Mouse (Mus musculus): Measurements from ENCODE around the gene Smim5.

The Smim5 gene

DNA sequence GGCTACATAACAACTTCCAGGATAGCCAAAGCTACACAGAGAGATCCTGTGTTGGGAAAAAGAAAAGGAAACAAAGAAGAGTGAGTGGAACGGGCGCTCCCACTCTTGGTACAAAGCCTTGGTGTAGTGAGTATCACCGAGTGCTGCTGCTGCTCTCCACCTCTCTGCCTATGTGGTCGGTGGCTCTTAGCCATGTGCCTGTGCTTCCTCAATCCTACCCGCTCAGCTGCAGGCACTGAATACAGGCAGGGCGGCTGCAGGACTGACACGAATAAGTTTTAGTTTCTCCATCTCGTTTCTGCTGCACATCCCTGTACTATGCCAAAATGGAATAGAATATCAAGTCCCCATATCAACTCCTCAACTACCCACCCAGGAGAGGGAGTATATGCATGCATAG lies 29.3 kb downstream of the Smim5 start:
- no peak for DNase-seq (ENCODE audit: low spot score)

DNA sequence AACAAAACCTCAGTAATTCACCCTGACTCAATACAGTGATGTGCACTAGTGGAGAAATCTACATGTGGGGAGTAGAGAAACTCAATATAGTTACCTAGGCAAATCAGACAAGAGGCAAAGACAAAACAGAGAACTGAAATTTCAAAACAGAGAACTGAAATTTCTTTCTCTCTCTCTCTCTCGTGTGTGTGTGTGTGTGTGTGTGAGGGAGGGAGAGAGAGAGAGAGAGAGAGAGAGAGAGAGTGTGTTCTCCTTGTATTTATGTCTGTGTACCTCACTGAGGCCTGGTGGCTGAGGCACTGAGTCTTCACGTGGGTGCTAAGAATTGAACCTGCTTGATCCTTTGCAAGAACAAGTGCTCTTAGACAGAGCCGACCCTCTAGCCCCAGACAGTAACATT lies 30.1 kb downstream of the Smim5 start:
- no peak for DNase-seq (ENCODE audit: low spot score)

DNA sequence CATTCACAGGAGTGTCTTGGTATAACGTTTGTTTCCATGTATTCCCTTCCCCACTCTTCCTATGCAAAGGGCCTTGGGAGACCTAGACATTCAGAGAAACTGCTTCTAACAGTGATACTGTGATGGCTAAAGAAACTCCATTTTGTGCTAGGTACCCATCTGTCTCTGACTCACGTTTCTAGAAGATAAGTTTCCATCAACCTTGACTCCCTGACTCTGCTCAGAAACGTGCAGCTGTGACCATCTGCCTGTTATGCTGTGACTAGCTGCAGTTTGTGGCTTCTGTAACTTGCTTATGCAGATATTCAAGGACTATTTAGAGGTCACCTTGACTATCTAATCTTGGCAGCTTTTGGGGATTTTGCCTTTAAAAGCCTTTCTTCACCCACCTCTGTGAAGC lies 31.5 kb downstream of the Smim5 start:
- no peak for DNase-seq (ENCODE audit: low spot score)

DNA sequence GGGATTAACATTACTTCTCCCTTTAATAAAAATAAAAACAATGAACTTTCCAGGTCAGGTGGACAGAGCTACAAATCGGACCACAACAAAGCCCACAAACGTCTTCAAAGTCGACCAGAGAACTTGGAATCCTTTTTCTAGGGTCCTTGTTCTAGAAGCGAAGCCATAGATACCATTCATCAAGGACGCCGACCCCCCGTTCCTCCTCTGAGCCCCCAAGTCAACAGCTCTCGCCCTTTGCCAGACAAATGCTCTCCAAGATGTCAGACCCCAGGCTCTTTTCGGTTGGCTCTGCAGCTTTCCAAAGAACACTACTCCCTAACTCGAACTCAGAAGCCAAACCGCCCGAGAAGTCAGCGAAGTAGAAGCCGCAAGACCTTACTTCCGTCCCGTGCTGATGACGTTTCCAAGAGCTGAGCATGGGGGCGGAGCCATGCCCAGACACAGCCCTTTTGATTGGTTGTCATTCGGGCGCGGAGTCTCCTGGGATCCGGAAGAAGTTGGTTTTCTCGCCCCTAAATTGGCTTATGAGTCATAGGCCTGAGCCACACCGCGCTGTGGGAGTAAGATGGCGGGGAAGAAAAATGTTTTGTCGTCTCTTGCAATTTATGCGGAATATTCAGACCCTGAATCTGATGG lies 33.5 kb downstream of the Smim5 start, which contains the start of the genes Sap30bp and Recql5:
Gene Sap30bp (plus strand): TSS at position 175 of the 639 bp plus-strand sequence.
Gene Recql5 (minus strand): TSS at position 370 of the 639 bp plus-strand sequence.
- peak; percentile 96 for DNase-seq (ENCODE audit: low spot score)

DNA sequence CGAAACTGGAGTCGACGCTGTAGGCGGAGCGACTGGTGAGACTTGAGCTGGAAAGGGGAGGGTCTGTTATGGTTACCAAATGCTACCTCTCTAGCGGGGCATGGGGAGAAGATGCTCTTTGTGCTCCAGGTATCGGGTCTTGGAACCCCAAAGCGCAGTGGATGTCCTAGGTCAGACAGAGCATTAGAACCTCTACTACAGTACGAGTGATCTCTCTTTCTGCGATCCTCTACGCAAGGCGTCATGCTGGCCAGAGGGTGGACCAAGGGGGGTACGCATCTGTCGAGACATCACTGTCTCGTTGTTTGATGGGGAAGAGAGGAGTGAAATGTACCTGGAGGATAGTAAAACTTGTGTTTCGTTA lies 34.0 kb downstream of the Smim5 start:
- no peak for DNase-seq (ENCODE audit: low spot score)

DNA sequence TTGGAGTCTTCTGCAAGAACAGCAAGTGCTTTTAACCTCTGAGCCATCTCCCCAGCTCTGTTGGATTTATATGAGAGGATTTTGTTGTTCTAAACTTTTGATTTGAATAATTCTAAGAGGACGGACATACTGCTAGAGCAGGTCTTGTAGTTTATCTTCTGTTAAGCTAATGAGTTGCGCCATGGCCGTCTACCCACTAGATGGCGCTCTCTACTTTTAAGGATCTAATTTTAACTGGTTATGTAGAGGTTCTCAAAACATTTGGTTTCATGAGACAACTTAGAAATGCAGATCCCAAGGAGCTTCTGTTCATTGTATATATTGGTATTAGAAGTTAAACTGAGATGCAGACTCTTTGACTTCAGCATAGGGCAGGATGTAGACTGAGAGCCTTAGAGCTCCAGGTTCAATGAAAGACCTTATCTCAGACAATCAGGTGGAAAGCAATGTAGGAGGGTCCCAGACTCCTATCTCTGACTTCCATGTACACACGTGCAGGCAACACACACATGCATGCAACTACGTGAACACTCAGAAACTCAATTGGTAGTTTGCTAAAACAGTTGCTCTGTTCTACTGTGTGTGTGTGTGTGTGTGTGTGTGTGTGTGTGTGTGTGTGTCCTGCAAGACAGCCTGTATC lies 40.0 kb downstream of the Smim5 start:
- DNase-seq (ENCODE audit: low spot score), result peak; percentile 53

DNA sequence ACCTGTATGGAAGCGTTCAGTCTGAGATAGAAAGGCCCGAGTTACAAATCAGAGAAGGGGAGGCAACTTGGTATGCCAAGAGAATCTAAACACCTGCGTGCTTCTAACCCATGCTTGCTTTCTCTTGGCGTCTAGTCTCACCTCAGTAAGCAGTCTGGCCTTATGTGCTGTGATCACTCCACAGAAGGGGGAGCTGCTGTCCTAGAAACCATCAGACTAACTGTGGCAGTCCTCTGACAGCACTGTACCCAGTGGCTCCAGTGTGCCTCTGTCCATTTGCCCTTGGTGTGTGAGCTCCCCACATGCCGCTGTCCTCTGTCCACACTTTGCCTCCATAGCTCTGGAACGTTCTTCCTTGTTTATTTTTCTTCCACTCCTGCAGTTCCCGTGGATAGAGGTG lies 42.2 kb downstream of the Smim5 start:
- no peak for DNase-seq (ENCODE audit: low spot score)

DNA sequence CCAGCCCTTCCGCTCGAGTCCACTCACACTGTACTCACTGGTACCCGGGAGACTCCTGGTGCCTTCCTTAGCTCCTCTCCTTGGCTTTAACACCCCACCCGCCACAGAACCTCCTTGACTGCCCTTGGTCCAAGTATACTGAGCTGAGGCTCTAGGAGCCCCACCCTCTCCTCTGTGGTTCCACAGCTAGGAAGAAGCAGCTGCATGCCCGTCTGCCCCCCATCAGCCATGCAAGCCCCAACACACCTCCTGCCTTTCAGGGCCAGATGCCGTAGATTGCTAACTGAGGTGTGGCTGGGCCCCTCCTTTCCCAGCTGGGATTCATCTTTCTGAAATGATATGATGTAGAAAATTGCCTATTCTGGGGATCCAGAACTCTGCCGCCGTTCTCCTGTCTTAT lies 45.5 kb downstream of the Smim5 start:
- no peak for DNase-seq (ENCODE audit: low spot score)

DNA sequence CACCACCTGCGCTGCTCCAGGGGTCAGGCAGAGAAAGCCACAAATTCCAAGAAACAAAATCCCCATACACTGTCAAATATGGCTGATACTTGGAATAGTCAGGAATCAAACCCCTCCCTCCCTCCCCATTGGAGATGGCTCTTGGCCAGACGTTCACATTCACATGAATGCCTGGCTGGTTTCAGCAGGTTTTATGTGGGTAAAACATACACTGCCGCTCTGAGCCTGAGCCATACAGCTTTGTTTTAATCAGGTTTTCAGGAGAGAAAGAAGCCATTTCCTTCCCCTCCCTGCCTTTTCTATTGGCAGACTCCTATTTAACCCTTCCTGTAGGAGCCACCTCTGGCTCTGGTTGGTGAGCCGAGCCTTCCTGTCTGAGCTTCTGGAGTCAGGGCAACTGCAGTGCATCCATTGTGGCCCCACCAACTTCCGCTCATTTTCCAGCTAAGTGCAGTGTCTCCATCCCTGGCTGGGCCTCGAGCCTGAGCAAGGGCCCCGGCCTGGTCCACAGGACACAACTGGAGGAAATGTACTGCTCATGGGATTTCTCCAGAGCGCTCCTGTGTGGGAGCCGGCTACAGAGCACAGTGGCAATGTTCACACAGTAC lies 46.6 kb downstream of the Smim5 start:
- DNase-seq (ENCODE audit: low spot score), result no peak

DNA sequence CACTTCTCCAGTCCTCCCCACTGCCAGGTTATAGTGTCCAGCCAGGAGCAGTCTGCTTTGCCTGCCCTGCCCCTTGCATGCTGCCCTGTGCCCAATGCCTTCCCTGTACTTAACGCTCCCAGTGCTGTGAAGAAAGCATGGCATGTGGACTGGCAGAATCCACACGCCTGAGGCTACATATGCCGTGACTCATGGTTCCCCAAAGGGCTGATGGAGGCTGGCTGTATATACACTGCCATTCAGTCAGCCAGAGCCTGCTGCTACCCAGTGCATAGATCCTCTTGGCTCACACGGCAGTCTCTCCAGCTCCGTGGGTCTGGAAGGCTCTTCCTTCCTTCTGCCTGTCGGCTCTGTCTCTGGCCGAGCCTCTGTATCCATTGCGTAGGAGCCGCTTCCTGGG lies 48.5 kb downstream of the Smim5 start:
- DNase-seq (ENCODE audit: low spot score), result no peak

DNA sequence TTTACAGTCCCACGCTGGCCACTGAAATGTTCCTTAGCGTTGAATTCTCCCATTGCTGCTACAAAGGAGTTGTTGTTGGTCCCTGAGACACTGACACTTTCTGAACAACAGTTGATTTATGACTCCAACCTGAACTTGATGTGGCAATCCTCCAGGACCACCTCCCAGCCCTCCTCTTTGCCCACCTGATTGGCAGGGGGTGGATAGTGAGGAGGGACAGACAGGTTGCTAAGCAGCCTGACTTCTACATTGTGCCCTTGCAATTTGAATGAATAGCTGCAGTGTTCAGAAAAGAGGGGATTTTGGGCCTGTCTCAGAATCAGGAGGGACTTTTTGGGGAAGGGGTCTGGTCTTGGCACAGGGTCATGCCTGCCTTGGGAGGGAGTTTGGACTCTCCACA lies 51.0 kb downstream of the Smim5 start:
- no peak for DNase-seq (ENCODE audit: low spot score)

DNA sequence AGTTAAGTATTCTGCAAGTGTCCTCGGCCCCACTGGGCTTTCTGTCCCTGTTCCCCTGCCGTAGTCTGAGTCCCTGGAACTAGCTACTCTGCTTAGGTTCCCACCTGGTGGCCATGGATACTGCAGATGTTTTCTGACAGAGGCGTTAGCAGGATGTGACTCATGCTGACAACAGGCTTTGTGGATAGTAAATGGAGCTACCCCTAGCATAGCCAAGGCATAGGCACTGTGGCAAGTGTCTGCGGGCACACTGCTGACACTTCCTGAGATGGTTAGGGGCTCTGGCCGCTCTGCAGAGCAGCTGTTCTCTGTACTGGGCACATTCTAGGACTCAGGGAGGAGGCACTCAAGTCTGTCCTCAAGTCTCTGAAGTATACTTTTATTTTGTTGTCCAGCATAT lies 54.9 kb downstream of the Smim5 start:
- DNase-seq (ENCODE audit: low spot score), result no peak

DNA sequence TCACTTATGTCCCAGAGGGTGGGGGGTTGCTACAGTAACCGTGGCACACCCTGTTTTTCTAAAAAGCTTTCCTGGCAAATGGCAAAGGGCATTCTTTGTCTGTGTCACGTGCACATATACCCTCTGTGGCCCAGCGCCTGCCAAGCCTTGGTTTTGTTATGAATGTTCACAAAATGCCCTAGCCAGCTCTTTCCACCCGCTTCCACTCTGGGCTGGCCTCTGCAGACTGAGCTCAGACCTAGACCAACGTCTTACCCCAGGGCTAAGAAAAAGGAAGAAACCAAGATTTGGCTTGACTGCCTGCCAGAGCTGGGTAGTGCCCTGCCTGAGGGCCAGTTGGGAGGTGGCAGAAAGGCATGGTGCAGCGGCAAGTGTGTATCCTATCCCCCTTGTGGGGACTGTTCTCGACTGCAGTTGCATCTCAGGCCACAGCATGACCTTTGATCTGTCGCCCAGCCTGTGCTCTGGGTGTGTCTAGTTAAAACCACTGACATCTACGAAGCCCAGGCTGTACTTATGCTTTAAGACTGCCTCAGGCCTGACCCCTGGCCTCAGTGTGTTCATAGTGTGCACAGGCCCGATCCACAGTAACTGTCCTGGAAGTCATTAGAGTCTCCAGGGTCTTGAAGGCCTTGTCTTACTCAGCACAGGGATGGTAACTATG lies 55.6 kb downstream of the Smim5 start:
- no peak for DNase-seq (ENCODE audit: low spot score)

All from left cerebral cortex, adult 11 months (tissue).